Mouse (Mus musculus): Measurements from ENCODE around the gene 4930415O20Rik. TPM values are rescaled to one million over a fixed set of nuclear protein-coding genes. Genes with fewer than 3 reads are reported as not detected.

4930415O20Rik gene
- polyA plus RNA-seq, 1 experiment from 2014 or later: 0.53 TPM

GRCm38 (mm10) chr15:98596609-98597008, 25.8 kb downstream of the 4930415O20Rik start:
- Histone ChIP-seq H3K27ac (replicated peaks in 1 of 2; ENCODE audit: control insufficient read depth in 1 of 2, insufficient read depth in 1 of 2, low read depth in 2 of 2, low read length in 2 of 2) (no peak overlapping the region), H3K36me3 (ENCODE audit: control insufficient read depth, insufficient read depth, low read length) (peaks cover 100% of the 10 kb centered on the region), H3K27me3 (ENCODE audit: control insufficient read depth, insufficient read depth, low read length) (no peaks in the 10 kb centered on the region), H3K4me3 (ENCODE audit: control insufficient read depth in 1 of 2, insufficient read depth in 1 of 2, low read depth in 1 of 2, low read length in 2 of 2) (no peak overlapping the region), H3K4me1 (ENCODE audit: control insufficient read depth in 2 of 2, insufficient read depth in 2 of 2, low read length in 2 of 2) (peaks cover 14 to 19% of the 10 kb centered on the region in 2 experiments), H3K9ac (ENCODE audit: low read length) (no peak overlapping the region), H3K9me3 (ENCODE audit: control insufficient read depth, low read length) (no peaks in the 10 kb centered on the region), H3K4me2 (ENCODE audit: low read length) (no peak overlapping the region)
- 92% methylated on average over 14 of the region's 14 CpGs for WGBS
- ATAC-seq (ENCODE audit: insufficient number of reproducible peaks, insufficient read depth, low FRiP score, low read depth): no peak

DNA sequence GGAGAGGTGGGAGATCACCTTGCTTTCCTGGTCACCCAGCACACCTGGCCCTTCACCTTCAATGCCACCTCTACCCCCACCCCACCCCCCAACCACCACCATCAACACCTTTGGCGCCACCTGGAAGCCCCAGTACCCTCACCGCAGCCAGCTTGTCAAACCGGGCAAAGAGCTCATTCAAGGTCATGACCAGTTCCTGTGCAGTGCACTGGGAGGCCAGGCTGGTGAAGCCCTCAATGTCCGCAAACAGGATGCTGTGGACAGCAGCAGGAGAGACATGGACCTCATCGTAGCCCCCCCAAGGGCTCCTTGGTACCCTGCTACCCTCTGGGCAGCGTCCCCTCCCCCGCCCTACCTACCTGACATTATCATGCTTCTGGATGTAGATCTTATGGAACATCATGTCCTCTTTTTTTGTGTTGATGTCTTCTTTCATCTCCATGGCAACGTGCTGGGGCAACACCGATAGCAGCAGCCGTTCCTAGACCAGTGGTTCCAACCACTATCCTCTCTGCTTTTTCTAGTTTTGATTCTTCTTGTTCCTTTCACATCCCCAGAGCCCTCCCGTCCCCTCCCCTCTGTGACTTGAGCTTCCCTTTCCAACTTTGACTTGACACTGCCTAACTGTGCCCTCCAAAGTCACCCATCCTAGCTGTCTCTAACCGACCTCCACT, 29.4 kb downstream of the 4930415O20Rik start:
- peak overlapping the region; percentile 90; the same call in 1 of the 2 replicates for H3K4me2 ChIP-seq (ENCODE audit: low read length)
- H3K27ac ChIP-seq (replicated peaks in 1 of 2; ENCODE audit: control insufficient read depth in 1 of 2, insufficient read depth in 1 of 2, low read depth in 2 of 2, low read length in 2 of 2): no peak overlapping the region
- no peak overlapping the region; the same call in 1 of the 2 replicates for H3K9ac ChIP-seq (ENCODE audit: low read length)

DNA sequence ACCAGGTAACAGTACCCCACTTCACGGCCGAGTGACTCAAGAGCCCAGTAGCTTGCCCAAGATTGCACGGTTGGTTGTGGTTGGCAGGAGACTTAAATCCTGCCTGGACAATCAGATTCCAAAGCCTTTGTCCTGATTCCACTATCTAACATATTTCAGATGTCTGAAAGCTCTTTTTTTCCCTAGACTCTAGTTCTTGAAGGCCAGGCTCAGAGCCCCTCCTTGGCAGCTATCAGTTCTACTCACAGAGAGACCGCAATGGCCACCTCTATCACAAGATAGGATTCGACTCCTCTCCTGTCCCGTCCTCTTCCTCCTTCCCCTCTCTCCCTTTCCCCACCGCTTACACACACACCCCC, 31.0 kb downstream of the 4930415O20Rik start:
- Histone ChIP-seq H3K4me1 (ENCODE audit: control insufficient read depth in 2 of 2, insufficient read depth in 2 of 2, low read length in 2 of 2) (peaks cover 57 to 69% of the 10 kb centered on the region in 2 experiments), H3K9me3 (ENCODE audit: control insufficient read depth, low read length) (no peaks in the 10 kb centered on the region), H3K27me3 (ENCODE audit: control insufficient read depth, insufficient read depth, low read length) (no peaks in the 10 kb centered on the region), H3K9ac (ENCODE audit: low read length) (peak overlapping the region; percentile 80), H3K4me3 (ENCODE audit: control insufficient read depth in 1 of 2, insufficient read depth in 1 of 2, low read depth in 1 of 2, low read length in 2 of 2) (peak overlapping the region; percentile 45 to 56), H3K36me3 (ENCODE audit: control insufficient read depth, insufficient read depth, low read length) (peaks cover 79% of the 10 kb centered on the region), H3K4me2 (ENCODE audit: low read length) (peak overlapping the region; percentile 90), H3K27ac (replicated peaks in 1 of 2; ENCODE audit: control insufficient read depth in 1 of 2, insufficient read depth in 1 of 2, low read depth in 2 of 2, low read length in 2 of 2) (peak overlapping the region; percentile 92 to 98)
- WGBS: 14% methylated on average over 7 of the region's 7 CpGs
- no peak for ATAC-seq (ENCODE audit: insufficient number of reproducible peaks, insufficient read depth, low FRiP score, low read depth)

More for the DNA sequence above, 29.4 kb downstream of the 4930415O20Rik start:
- no peak for ATAC-seq (ENCODE audit: insufficient number of reproducible peaks, insufficient read depth, low FRiP score, low read depth)
- Histone ChIP-seq H3K4me1 (ENCODE audit: control insufficient read depth in 2 of 2, insufficient read depth in 2 of 2, low read length in 2 of 2) (peaks cover 48 to 54% of the 10 kb centered on the region in 2 experiments), H3K4me3 (ENCODE audit: control insufficient read depth in 1 of 2, insufficient read depth in 1 of 2, low read depth in 1 of 2, low read length in 2 of 2) (no peak overlapping the region), H3K36me3 (ENCODE audit: control insufficient read depth, insufficient read depth, low read length) (peaks cover 96% of the 10 kb centered on the region), H3K9me3 (ENCODE audit: control insufficient read depth, low read length) (no peaks in the 10 kb centered on the region), H3K27me3 (ENCODE audit: control insufficient read depth, insufficient read depth, low read length) (no peaks in the 10 kb centered on the region)
- WGBS: 68% methylated on average over 12 of the region's 12 CpGs

DNA sequence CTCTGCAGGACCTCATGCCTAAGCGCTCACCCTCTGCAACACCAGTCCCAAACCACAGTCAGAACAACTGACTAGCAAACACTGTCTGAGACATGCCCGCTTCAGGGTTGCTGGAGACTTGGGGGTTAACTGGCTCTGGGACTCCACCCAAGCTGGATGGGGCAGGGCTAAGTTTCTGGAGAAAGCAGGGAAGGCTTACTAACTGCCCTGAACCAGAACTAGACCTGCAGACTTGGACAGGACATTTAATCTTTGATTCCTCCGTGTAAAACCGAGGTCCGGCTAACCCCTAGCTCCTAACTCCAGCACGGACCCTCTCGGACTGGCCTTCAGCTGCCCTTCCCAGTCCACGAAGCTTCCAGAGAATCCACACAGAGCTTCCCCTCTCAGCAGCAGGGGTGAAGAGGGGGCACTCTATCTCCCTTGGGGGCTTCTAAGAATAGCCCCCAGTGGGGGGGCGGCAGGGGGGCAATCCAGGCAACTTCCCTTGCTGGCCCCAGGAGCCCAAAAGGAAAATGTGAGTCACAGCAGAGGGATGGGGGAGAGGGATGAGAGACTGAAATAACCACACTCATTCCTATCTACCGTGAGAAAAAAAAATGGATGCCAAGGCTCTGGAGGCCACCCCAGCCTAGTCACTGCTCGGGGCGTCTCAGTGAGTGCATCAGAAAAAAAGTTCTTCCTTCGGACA, 31.5 kb downstream of the 4930415O20Rik start:
- Histone ChIP-seq H3K4me2 (ENCODE audit: low read length) (peak overlapping the region; percentile 90), H3K4me3 (ENCODE audit: control insufficient read depth in 1 of 2, insufficient read depth in 1 of 2, low read depth in 1 of 2, low read length in 2 of 2) (peak overlapping the region; percentile 45 to 56), H3K4me1 (ENCODE audit: control insufficient read depth in 2 of 2, insufficient read depth in 2 of 2, low read length in 2 of 2) (peaks cover 60 to 74% of the 10 kb centered on the region in 2 experiments), H3K27ac (replicated peaks in 1 of 2; ENCODE audit: control insufficient read depth in 1 of 2, insufficient read depth in 1 of 2, low read depth in 2 of 2, low read length in 2 of 2) (peak overlapping the region; percentile 92 to 98), H3K27me3 (ENCODE audit: control insufficient read depth, insufficient read depth, low read length) (no peaks in the 10 kb centered on the region), H3K36me3 (ENCODE audit: control insufficient read depth, insufficient read depth, low read length) (peaks cover 74% of the 10 kb centered on the region), H3K9ac (ENCODE audit: low read length) (peak overlapping the region; percentile 80), H3K9me3 (ENCODE audit: control insufficient read depth, low read length) (no peaks in the 10 kb centered on the region)
- WGBS: 6% methylated on average over 13 of the region's 13 CpGs
- peak; percentile 58 for ATAC-seq (ENCODE audit: insufficient number of reproducible peaks, insufficient read depth, low FRiP score, low read depth)

- no peak for ATAC-seq (ENCODE audit: insufficient number of reproducible peaks, insufficient read depth, low FRiP score, low read depth)
- peak overlapping the region; percentile 45 to 56 for H3K4me3 ChIP-seq (ENCODE audit: control insufficient read depth in 1 of 2, insufficient read depth in 1 of 2, low read depth in 1 of 2, low read length in 2 of 2)
- no peaks in the 10 kb centered on the region for H3K9me3 ChIP-seq (ENCODE audit: control insufficient read depth, low read length)
- peaks cover 68% of the 10 kb centered on the region for H3K36me3 ChIP-seq (ENCODE audit: control insufficient read depth, insufficient read depth, low read length)
- H3K27ac ChIP-seq (replicated peaks in 1 of 2; ENCODE audit: control insufficient read depth in 1 of 2, insufficient read depth in 1 of 2, low read depth in 2 of 2, low read length in 2 of 2): peak overlapping the region; percentile 92 to 98
- 3% methylated on average over 4 of the region's 4 CpGs for WGBS
- peak overlapping the region; percentile 80 for H3K9ac ChIP-seq (ENCODE audit: low read length)
- no peaks in the 10 kb centered on the region for H3K27me3 ChIP-seq (ENCODE audit: control insufficient read depth, insufficient read depth, low read length)
- peaks cover 60 to 74% of the 10 kb centered on the region in 2 experiments for H3K4me1 ChIP-seq (ENCODE audit: control insufficient read depth in 2 of 2, insufficient read depth in 2 of 2, low read length in 2 of 2)
- peak overlapping the region; percentile 90 for H3K4me2 ChIP-seq (ENCODE audit: low read length)
These were observed 32.2 kb downstream of the 4930415O20Rik start for GRCm38 (mm10) chr15:98602921-98603458.

- H3K27me3 ChIP-seq (ENCODE audit: control insufficient read depth, insufficient read depth, low read length): no peaks in the 10 kb centered on the region
- peak overlapping the region; percentile 90 for H3K4me2 ChIP-seq (ENCODE audit: low read length)
- no peaks in the 10 kb centered on the region for H3K9me3 ChIP-seq (ENCODE audit: control insufficient read depth, low read length)
- H3K36me3 ChIP-seq (ENCODE audit: control insufficient read depth, insufficient read depth, low read length): peaks cover 56% of the 10 kb centered on the region
- H3K4me1 ChIP-seq (ENCODE audit: control insufficient read depth in 2 of 2, insufficient read depth in 2 of 2, low read length in 2 of 2): peaks cover 60 to 74% of the 10 kb centered on the region in 2 experiments
- ATAC-seq (ENCODE audit: insufficient number of reproducible peaks, insufficient read depth, low FRiP score, low read depth): no peak
- peak overlapping the region in 1 of 2 experiments; percentile 45; a peak in 1 of 4 replicates for H3K4me3 ChIP-seq (ENCODE audit: control insufficient read depth in 1 of 2, insufficient read depth in 1 of 2, low read depth in 1 of 2, low read length in 2 of 2)
- H3K27ac ChIP-seq (replicated peaks in 1 of 2; ENCODE audit: control insufficient read depth in 1 of 2, insufficient read depth in 1 of 2, low read depth in 2 of 2, low read length in 2 of 2): peak overlapping the region; percentile 92 to 98
- 84% methylated on average over 24 of the region's 24 CpGs for WGBS
- H3K9ac ChIP-seq (ENCODE audit: low read length): peak overlapping the region; percentile 80
These were observed 33.3 kb downstream of the 4930415O20Rik start for GRCm38 (mm10) chr15:98604041-98604575.

GRCm38 (mm10) chr15:98606051-98606536, 35.3 kb downstream of the 4930415O20Rik start:
- Histone ChIP-seq H3K9ac (ENCODE audit: low read length) (peak overlapping the region; percentile 77), H3K36me3 (ENCODE audit: control insufficient read depth, insufficient read depth, low read length) (peaks cover 37% of the 10 kb centered on the region), H3K4me2 (ENCODE audit: low read length) (peak overlapping the region; percentile 90), H3K4me3 (ENCODE audit: control insufficient read depth in 1 of 2, insufficient read depth in 1 of 2, low read depth in 1 of 2, low read length in 2 of 2) (peak overlapping the region; percentile 84 to 90), H3K27ac (replicated peaks in 1 of 2; ENCODE audit: control insufficient read depth in 1 of 2, insufficient read depth in 1 of 2, low read depth in 2 of 2, low read length in 2 of 2) (peak overlapping the region; percentile 82 to 98), H3K4me1 (ENCODE audit: control insufficient read depth in 2 of 2, insufficient read depth in 2 of 2, low read length in 2 of 2) (peaks cover 54 to 66% of the 10 kb centered on the region in 2 experiments), H3K27me3 (ENCODE audit: control insufficient read depth, insufficient read depth, low read length) (no peaks in the 10 kb centered on the region), H3K9me3 (ENCODE audit: control insufficient read depth, low read length) (no peaks in the 10 kb centered on the region)
- no peak for ATAC-seq (ENCODE audit: insufficient number of reproducible peaks, insufficient read depth, low FRiP score, low read depth)
- 8% methylated on average over 12 of the region's 12 CpGs for WGBS

Data from heart, embryonic 14.5 days (tissue).